Mouse (Mus musculus): Measurements from ENCODE around the gene Kcnh3. TPM values are rescaled to one million over a fixed set of nuclear protein-coding genes. Genes with fewer than 3 reads are reported as not detected.

Kcnh3 gene
- polyA plus RNA-seq (2021; fragmentation: Nextera tagmentation), result 14.3 and 20.8 TPM in 2 replicates
- long read RNA-seq, experiment 1, partial matches to known transcripts, result 70 of 81 reads
- long read RNA-seq, experiment 1, other reads (novel, unspliced or antisense), result 11 of 81 reads
- long read RNA-seq, experiment 2, partial matches to known transcripts, result 29 of 32 reads
- long read RNA-seq, experiment 2, other reads (novel, unspliced or antisense), result 2 of 32 reads

DNA sequence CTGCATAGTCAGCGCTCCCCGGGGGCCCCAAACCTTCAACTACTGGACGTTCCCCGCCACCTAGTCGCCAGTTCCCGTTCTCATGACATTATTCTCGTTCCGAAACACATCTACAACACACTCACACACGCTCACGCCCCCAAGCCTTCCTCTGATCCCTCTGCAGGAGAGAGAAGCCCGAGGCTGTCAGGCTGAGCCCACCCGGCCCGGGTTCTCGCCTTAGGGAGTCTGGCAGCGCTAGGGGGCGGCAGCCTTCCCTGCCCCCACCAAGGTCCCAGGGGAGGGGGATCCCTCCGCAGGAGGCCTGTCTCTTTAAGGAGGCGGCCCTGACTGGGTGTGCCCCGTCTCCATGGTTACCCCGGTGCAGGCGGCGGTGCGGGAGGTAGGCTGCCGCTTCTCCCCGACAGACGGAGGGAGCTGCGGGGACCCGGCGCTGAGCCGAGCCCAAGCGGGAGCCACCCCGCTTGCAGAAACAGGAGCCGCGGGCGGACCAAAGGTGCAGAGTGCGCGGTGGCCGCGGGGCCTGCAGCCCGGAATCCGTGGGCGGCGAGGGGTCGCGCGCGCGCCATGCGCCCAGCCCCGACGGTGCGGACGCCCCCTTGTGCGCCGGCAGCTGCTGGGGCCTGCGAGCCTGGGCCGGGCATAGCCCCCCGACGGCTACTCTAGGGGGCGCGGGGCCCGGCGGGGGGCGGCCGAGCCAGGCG lies at the start of gene Kcnh3:
Kcnh3 (plus strand) TSS at position 654 of the 704 bp plus-strand sequence.

GRCm38 (mm10) chr15:99251626-99252380 lies 27.1 kb downstream of the Kcnh3 start, which contains the start of gene Mcrs1:
Gene Mcrs1 (minus strand): TSS chr15:99251961.

Other genes with a start within 250 kb of the Kcnh3 start
- 2.0 and 2.2 TPM in 2 replicates for gene Tuba1c, start 195.0 kb upstream of the Kcnh3 start, polyA plus RNA-seq (2021; fragmentation: Nextera tagmentation)
- gene Prph, start 169.7 kb upstream of the Kcnh3 start, polyA plus RNA-seq (2021; fragmentation: Nextera tagmentation), result 1.9 and 2.1 TPM in 2 replicates
- gene Troap, start 150.3 kb upstream of the Kcnh3 start, polyA plus RNA-seq (2021; fragmentation: Nextera tagmentation), result 0.09 TPM in 1 of 2 replicates, not detected in the other
- not detected in 2 replicates for gene C1ql4, start 137.0 kb upstream of the Kcnh3 start, polyA plus RNA-seq (2021; fragmentation: Nextera tagmentation)
- 0.32 TPM in 1 of 2 replicates, not detected in the other for gene Dnajc22, start 131.7 kb upstream of the Kcnh3 start, polyA plus RNA-seq (2021; fragmentation: Nextera tagmentation)
- gene Spats2, start 98.9 kb upstream of the Kcnh3 start, polyA plus RNA-seq (2021; fragmentation: Nextera tagmentation), result 5.8 and 7.5 TPM in 2 replicates
- 105 and 138 TPM in 2 replicates for gene Mcrs1, start 27.1 kb downstream of the Kcnh3 start, polyA plus RNA-seq (2021; fragmentation: Nextera tagmentation)
- 24.3 and 37.1 TPM in 2 replicates for gene Prpf40b, start 70.2 kb downstream of the Kcnh3 start, polyA plus RNA-seq (2021; fragmentation: Nextera tagmentation)
- 0.20 and 0.36 TPM in 2 replicates for gene Fam186b, start 71.0 kb downstream of the Kcnh3 start, polyA plus RNA-seq (2021; fragmentation: Nextera tagmentation)
- 0.59 and 2.3 TPM in 2 replicates for gene Fmnl3, start 145.6 kb downstream of the Kcnh3 start, polyA plus RNA-seq (2021; fragmentation: Nextera tagmentation)
- gene Tmbim6, start 168.0 kb downstream of the Kcnh3 start, polyA plus RNA-seq (2021; fragmentation: Nextera tagmentation), result 159 and 166 TPM in 2 replicates
- 1.0 and 3.0 TPM in 2 replicates for gene Nckap5l, start 232.9 kb downstream of the Kcnh3 start, polyA plus RNA-seq (2021; fragmentation: Nextera tagmentation)
- gene Bcdin3d, start 249.9 kb downstream of the Kcnh3 start, polyA plus RNA-seq (2021; fragmentation: Nextera tagmentation), result 6.0 and 8.9 TPM in 2 replicates

Measured in left cerebral cortex, adult 6 months (tissue).